Mouse (Mus musculus) bone marrow macrophage, adult 2 months (primary cell): ENCODE data around the gene Emp2.

Experiments
- CTCF ChIP-seq: IDR thresholded peaks from 2 replicates; pipeline ENCODE4 v1.5.1; 2012; ENCODE audit warnings: low read depth, mild to moderate bottlenecking, low read length, moderate library complexity
- POLR2A ChIP-seq: IDR thresholded peaks from 2 replicates; pipeline ENCODE4 v1.6.1; 2012; ENCODE audit warnings: mild to moderate bottlenecking, low read depth, low read length, borderline replicate concordance

GRCm38 (mm10) chr16:10351050-10351636, 37.4 kb upstream of the Emp2 start:
- TF ChIP-seq POLR2A (no peak), CTCF (no peak)
